Mouse (Mus musculus): Measurements from ENCODE around the gene Trpm6. TPM values are rescaled to one million over a fixed set of nuclear protein-coding genes. Genes with fewer than 3 reads are reported as not detected.

The Trpm6 gene
- polyA plus RNA-seq, 1 experiment, result 1.9 TPM

DNA sequence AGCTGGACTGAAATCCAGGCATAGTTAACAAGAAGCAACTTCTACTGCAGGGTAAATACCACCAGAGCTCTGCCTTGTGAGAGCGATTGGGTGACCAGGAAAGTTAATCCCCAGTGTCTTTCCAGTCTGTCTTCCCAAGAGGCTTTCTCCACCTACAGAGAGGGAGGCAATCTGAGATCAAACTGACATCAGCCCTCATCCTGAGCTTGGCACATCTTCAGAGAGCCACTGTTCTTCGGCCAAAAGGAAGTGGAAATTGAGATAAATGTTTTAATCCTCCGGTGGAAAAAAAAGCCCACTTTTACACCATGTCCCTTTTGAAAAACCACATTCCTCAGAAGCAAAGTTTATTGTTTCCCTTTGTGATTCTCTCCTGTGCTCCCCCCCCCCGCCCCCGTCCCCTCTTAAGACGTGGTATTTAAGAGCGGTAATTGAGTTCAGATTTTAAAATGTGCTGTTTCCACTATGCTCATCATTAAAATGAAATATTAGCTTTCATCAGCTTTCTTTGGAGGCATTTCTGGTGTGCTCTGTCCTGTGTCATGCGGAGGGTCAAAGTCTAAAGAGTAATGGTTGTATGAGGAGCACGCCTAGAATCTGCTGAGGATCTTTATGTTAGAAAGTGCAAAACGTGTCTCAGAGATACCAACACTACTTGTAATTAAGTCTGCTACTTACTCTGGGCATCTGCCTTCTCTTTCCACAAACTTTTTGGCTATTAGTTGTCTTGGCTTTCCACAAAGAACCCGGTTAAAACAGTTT lies 138.0 kb downstream of the Trpm6 start:
- no peak overlapping the region for H3K27ac ChIP-seq (ENCODE audit: insufficient read depth, low read depth, low read length)
- WGBS, result 33% methylated on average over 11 of the region's 11 CpGs
- no peak for TF ChIP-seq CTCF (conservative IDR thresholded peaks at IDR 0.05; ENCODE audit: insufficient read depth, insufficient read length, low read depth, low read length)
- TF ChIP-seq POLR2A (IDR thresholded peaks at IDR 0.05; ENCODE audit: low read depth, low read length), result no peak
- no peaks in the 10 kb centered on the region for H3K27me3 ChIP-seq (replicated peaks; ENCODE audit: control insufficient read depth, insufficient read depth, low read length)
- no peaks in the 10 kb centered on the region for H3K4me1 ChIP-seq (ENCODE audit: control insufficient read depth, insufficient read depth, low read length)
- H3K4me3 ChIP-seq (ENCODE audit: insufficient read depth, low read depth, low read length), result no peak overlapping the region
- DNase-seq, result peak; percentile 36
- no peaks in the 10 kb centered on the region for H3K36me3 ChIP-seq (ENCODE audit: control insufficient read depth, insufficient read depth, low read length)

DNA sequence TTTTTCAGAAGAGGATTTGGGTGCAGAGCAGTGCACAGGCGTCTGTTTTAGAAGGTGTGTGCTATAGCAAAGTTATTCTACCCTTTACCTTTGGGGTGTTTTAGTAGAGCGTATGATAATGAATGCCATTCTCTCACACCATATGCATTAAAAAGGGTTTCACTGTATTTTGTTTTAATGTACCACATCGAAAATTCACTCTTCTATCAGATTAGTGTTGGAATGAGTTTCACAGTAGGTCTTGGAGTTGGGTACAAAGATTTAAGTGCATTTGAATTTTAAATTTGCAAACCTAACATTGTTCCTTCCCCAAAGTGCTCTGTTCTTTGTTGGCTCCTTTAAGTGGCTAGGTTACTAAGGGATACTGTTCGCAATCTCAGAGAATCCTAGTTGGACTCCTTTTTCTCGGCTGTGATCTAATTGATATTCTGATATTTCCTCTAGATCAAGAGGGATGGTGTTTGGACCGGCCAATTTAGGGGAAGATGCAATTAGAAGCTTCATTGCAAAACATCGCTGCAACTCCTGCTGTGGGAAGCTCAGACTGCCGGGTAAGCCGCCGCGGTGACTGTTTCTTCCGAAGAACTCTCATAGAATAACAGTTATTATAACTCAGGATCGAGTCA lies 138.8 kb downstream of the Trpm6 start:
- 41% methylated on average over 13 of the region's 13 CpGs for WGBS
- TF ChIP-seq POLR2A (IDR thresholded peaks at IDR 0.05; ENCODE audit: low read depth, low read length) (no peak), CTCF (conservative IDR thresholded peaks at IDR 0.05; ENCODE audit: insufficient read depth, insufficient read length, low read depth, low read length) (no peak)
- Histone ChIP-seq H3K36me3 (ENCODE audit: control insufficient read depth, insufficient read depth, low read length) (no peaks in the 10 kb centered on the region), H3K27ac (ENCODE audit: insufficient read depth, low read depth, low read length) (no peak overlapping the region), H3K4me3 (ENCODE audit: insufficient read depth, low read depth, low read length) (no peak overlapping the region), H3K4me1 (ENCODE audit: control insufficient read depth, insufficient read depth, low read length) (no peaks in the 10 kb centered on the region), H3K27me3 (replicated peaks; ENCODE audit: control insufficient read depth, insufficient read depth, low read length) (no peaks in the 10 kb centered on the region)
- no peak for DNase-seq

DNA sequence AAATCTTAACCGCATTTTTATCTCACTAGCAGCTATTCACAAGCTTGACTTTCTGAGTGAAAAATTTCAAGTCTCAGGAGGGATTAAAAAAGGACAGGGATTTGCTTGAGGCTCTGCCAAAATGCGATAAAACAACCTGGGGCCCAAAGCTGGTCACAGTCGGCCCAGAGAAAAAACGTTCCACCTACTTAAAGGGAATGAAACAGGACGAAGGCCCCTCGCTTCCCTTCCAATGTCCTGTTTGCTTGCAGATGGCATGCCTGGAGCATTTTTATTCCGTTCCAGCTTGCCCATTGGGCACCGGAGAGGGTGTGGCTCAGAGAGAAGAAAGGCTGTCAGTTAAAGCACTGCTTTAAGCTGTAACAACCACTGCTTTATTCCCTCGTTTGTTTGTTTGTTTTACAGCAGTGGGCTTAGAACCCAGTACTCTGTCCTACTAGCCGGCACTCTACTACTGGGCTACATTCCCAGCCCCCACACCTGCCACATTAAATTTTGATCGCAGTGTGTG lies 139.4 kb downstream of the Trpm6 start:
- Histone ChIP-seq H3K4me3 (ENCODE audit: insufficient read depth, low read depth, low read length) (no peak overlapping the region), H3K4me1 (ENCODE audit: control insufficient read depth, insufficient read depth, low read length) (no peaks in the 10 kb centered on the region), H3K36me3 (ENCODE audit: control insufficient read depth, insufficient read depth, low read length) (no peaks in the 10 kb centered on the region), H3K27me3 (replicated peaks; ENCODE audit: control insufficient read depth, insufficient read depth, low read length) (no peaks in the 10 kb centered on the region), H3K27ac (ENCODE audit: insufficient read depth, low read depth, low read length) (no peak overlapping the region)
- DNase-seq, result no peak
- TF ChIP-seq CTCF (conservative IDR thresholded peaks at IDR 0.05; ENCODE audit: insufficient read depth, insufficient read length, low read depth, low read length) (no peak), POLR2A (IDR thresholded peaks at IDR 0.05; ENCODE audit: low read depth, low read length) (no peak)
- 28% methylated on average over 11 of the region's 11 CpGs for WGBS

DNA sequence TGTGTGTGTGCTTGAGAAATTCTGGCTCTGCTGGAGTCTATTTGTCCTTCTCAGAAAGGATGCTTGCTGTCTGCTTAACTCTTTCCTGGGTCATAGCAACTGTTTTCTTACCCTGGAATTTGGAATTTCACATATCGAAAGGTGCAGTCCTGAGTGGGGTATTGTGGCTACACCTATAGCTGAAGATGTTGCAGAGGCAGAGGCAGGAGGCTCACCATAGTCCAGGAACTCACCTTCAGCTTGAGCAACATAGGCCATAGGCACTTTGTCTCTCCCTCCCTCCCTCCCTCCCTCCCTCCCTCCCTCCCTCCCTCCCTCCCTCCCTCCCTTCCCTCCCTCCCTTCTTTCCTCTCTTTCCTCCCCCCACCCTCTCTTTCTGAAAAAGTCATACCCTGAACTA lies 139.8 kb downstream of the Trpm6 start:
- no peak for TF ChIP-seq POLR2A (IDR thresholded peaks at IDR 0.05; ENCODE audit: low read depth, low read length)
- no peak for TF ChIP-seq CTCF (conservative IDR thresholded peaks at IDR 0.05; ENCODE audit: insufficient read depth, insufficient read length, low read depth, low read length)
- Histone ChIP-seq H3K4me3 (ENCODE audit: insufficient read depth, low read depth, low read length) (no peak overlapping the region), H3K36me3 (ENCODE audit: control insufficient read depth, insufficient read depth, low read length) (no peaks in the 10 kb centered on the region), H3K27me3 (replicated peaks; ENCODE audit: control insufficient read depth, insufficient read depth, low read length) (no peaks in the 10 kb centered on the region), H3K4me1 (ENCODE audit: control insufficient read depth, insufficient read depth, low read length) (no peaks in the 10 kb centered on the region), H3K27ac (ENCODE audit: insufficient read depth, low read depth, low read length) (no peak overlapping the region)
- 96% methylated on average over 1 of the region's 1 CpGs for WGBS
- no peak for DNase-seq

DNA sequence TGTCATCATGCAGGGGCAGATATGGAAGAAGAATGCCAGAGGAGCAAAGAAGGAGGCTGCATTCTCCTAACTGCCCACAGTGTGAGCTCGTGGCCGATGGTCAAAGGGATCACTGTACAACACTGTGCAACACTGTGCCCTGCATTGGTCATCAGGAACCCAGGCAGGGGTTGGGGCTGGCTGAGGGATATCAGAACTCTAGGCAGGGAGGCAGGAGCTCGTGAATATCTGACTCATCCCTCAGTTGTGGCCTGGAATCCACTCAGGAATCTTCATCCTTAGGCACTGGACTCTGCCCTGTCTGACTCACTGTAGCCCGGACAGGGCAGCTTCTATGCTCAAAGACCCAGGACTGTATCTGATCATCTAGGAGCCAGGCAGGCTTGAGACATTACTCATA lies 140.4 kb downstream of the Trpm6 start:
- H3K27me3 ChIP-seq (replicated peaks; ENCODE audit: control insufficient read depth, insufficient read depth, low read length), result no peaks in the 10 kb centered on the region
- no peaks in the 10 kb centered on the region for H3K36me3 ChIP-seq (ENCODE audit: control insufficient read depth, insufficient read depth, low read length)
- 57% methylated on average over 4 of the region's 4 CpGs for WGBS
- no peak overlapping the region for H3K27ac ChIP-seq (ENCODE audit: insufficient read depth, low read depth, low read length)
- no peak for DNase-seq
- H3K4me3 ChIP-seq (ENCODE audit: insufficient read depth, low read depth, low read length), result no peak overlapping the region
- no peaks in the 10 kb centered on the region for H3K4me1 ChIP-seq (ENCODE audit: control insufficient read depth, insufficient read depth, low read length)
- TF ChIP-seq CTCF (conservative IDR thresholded peaks at IDR 0.05; ENCODE audit: insufficient read depth, insufficient read length, low read depth, low read length) (no peak), POLR2A (IDR thresholded peaks at IDR 0.05; ENCODE audit: low read depth, low read length) (no peak)

DNA sequence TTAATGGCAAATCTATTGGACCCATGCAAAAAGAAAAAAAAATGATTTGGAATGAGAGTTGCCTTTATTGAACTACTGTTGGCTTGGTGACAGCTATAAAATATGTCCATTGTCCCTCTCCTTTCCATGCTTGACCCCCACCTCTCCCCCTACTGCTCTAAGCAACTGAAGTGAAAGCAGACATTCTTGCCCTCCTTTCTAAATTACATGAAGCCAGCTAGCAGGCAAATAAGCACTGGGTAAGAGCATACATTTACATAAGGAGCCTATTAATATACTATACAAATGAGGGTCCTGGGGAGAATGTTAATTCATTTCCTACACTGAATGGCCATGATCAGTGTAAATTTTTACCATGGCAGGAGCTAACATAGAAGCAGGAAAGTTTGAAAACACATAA lies 148.5 kb downstream of the Trpm6 start:
- DNase-seq, result no peak
- TF ChIP-seq POLR2A (IDR thresholded peaks at IDR 0.05; ENCODE audit: low read depth, low read length), result no peak
- Histone ChIP-seq H3K4me3 (ENCODE audit: insufficient read depth, low read depth, low read length) (no peak overlapping the region), H3K27me3 (replicated peaks; ENCODE audit: control insufficient read depth, insufficient read depth, low read length) (no peaks in the 10 kb centered on the region), H3K27ac (ENCODE audit: insufficient read depth, low read depth, low read length) (no peak overlapping the region), H3K4me1 (ENCODE audit: control insufficient read depth, insufficient read depth, low read length) (no peaks in the 10 kb centered on the region), H3K36me3 (ENCODE audit: control insufficient read depth, insufficient read depth, low read length) (no peaks in the 10 kb centered on the region)

DNA sequence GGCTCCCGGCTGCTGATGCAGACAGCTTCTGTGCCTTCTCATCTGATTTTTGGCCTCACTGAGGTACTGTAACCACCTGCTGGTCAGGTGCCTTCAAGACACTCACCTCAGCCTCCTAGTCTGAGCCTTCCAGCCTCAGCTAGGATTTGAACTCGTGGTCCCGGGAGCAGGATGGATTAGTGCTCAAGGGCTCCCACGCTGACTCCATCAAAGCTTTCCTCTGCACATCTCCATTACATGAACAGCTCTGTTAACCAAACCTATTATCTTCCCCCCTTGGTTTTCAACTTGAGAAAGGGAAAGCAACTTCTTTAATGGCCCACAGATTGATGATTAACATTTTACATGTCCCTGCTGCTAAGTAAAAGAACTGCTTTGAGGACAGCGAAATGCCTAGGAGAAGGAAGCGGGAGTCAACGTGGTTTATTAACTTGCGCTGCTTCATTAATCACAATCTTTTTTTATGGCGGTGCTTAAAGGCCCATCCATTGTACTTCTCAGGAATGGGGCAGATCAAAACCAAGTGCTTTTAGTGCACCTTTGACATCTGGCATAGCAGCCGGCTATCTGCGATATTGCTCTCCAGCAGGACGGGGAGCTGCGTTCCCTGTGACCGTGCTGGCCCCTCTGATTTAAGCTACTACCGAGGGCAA lies 152.4 kb downstream of the Trpm6 start:
- TF ChIP-seq CTCF (conservative IDR thresholded peaks at IDR 0.05; ENCODE audit: insufficient read depth, insufficient read length, low read depth, low read length) (no peak), POLR2A (IDR thresholded peaks at IDR 0.05; ENCODE audit: low read depth, low read length) (no peak)
- DNase-seq, result peak; percentile 19
- H3K27ac ChIP-seq (ENCODE audit: insufficient read depth, low read depth, low read length), result no peak overlapping the region
- no peaks in the 10 kb centered on the region for H3K36me3 ChIP-seq (ENCODE audit: control insufficient read depth, insufficient read depth, low read length)
- H3K4me3 ChIP-seq (ENCODE audit: insufficient read depth, low read depth, low read length), result no peak overlapping the region
- 14% methylated on average over 15 of the region's 15 CpGs for WGBS
- H3K27me3 ChIP-seq (replicated peaks; ENCODE audit: control insufficient read depth, insufficient read depth, low read length), result no peaks in the 10 kb centered on the region
- H3K4me1 ChIP-seq (ENCODE audit: control insufficient read depth, insufficient read depth, low read length), result no peaks in the 10 kb centered on the region
